Mouse (Mus musculus): ENCODE measurements around the gene Asap3. TPM values are rescaled to one million over a fixed set of nuclear protein-coding genes. Genes with fewer than 3 reads are reported as not detected.
A peak's percentile ranks its signal among the peaks of the same experiment; 100 is the strongest.

The Asap3 gene
- polyA plus RNA-seq, 1 experiment from 2014 or later = 4.8 TPM

DNA sequence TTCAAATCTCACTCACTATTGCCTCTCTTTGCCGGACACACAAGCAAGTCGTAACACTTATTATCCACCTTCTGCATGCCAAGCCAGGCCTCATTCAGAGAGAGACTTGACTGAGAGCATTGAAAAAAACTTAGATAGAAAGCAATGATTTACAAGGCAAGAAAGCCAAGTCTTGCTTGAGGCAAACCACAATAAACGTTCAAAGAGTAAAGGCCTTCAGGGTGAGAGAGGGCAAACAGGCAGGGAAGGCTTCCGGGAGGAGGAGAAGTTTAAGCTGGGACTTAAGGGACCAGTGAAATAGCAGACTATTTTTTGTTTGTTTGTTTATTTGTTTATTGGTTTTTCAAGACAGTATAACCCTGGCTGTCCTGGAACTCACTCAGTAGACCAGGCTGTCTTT is 35.8 kb upstream of the Asap3 start:
- H3K4me1 ChIP-seq (ENCODE audit: insufficient read depth) = peaks cover 25% of the 10 kb centered on the region
- TF ChIP-seq EP300 (IDR thresholded peaks at IDR 0.05; ENCODE audit: low read depth) (no peak), CTCF (IDR thresholded peaks at IDR 0.05; ENCODE audit: low read depth) (no peak)
- H3K9me3 ChIP-seq (ENCODE audit: low read length) = no peaks in the 10 kb centered on the region
- no peak overlapping the region for H3K9ac ChIP-seq (replicated peaks)
- 78% methylated on average over 4 of the region's 4 CpGs for WGBS (ENCODE audit: insufficient replicate concordance)
- no peaks in the 10 kb centered on the region for H3K27me3 ChIP-seq (ENCODE audit: insufficient read depth, low read length)
- H3K27ac ChIP-seq (ENCODE audit: low read depth) = no peak overlapping the region
- H3K4me3 ChIP-seq (ENCODE audit: low read depth, low read length) = no peak overlapping the region
- peaks cover 8% of the 10 kb centered on the region for H3K36me3 ChIP-seq (replicated peaks; ENCODE audit: insufficient read depth, low read length)
- no peak for ATAC-seq
- DNase-seq = no peak
- no peak overlapping the region for H3K4me2 ChIP-seq (ENCODE audit: low read depth, low read length)

DNA sequence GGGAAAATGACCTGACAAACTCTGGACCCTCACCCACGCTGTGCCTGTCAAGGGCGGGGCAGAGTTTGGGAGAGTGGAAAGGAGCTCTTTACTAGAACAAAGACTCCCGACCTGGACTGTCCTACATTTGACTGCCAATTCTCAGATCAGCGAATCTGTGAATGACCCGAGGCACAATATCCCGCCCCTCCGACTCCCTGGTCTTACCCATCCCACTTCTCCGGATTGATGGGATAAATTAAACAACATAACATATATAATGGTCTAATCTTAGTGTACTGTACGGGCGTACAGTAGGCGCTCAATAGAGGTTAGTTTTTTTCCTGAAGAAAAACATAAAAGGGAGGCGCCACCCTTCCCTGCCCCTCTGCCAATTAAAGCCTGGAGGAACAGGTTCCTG is 34.7 kb upstream of the Asap3 start:
- no peak for DNase-seq

DNA sequence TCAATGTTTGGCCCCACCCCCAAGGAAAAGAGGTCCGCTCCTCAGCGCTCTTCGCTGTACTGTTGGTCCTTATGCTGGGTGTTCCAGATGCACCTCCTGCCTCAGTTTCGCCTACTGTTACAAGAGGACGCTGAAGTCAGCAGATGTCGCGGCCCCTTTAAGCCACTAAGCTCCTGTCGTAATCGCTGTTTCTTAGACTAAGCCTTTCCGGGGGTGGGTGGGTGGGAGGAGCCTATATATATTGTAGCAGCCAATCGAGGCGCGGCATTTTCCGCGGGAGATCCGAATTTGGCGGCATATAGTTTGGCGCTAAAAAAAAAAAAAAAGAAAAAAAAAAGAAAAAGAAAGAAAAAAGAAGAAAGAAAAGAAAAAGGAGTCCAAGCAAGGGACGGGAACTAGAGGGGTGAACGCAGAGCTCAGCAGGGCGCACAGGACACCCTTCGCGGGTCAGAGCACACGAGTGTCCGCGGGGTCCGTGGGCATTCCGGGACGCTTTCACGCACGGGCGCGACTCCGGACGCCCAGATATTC is 34.1 kb upstream of the Asap3 start, which contains the start of gene E2f2:
E2f2 (plus strand) TSS at position 384 of the 531 bp plus-strand sequence.
- TF ChIP-seq CTCF (IDR thresholded peaks at IDR 0.05; ENCODE audit: low read depth) = no peak
- TF ChIP-seq EP300 (IDR thresholded peaks at IDR 0.05; ENCODE audit: low read depth) = no peak
- WGBS (ENCODE audit: insufficient replicate concordance) = 2% methylated on average over 35 of the region's 35 CpGs
- peaks cover 9% of the 10 kb centered on the region for H3K36me3 ChIP-seq (replicated peaks; ENCODE audit: insufficient read depth, low read length)
- DNase-seq (peak; percentile 86), ATAC-seq (peak; percentile 37)
- H3K9me3 ChIP-seq (ENCODE audit: low read length) = no peaks in the 10 kb centered on the region
- peak within 1 kb of the TSS; percentile 96 for H3K9ac ChIP-seq (replicated peaks)
- H3K27me3 ChIP-seq (ENCODE audit: insufficient read depth, low read length) = no peaks in the 10 kb centered on the region
- H3K27ac ChIP-seq (ENCODE audit: low read depth) = peak within 1 kb of the TSS; percentile 98
- H3K4me1 ChIP-seq (ENCODE audit: insufficient read depth) = peaks cover 42% of the 10 kb centered on the region
- peak within 1 kb of the TSS; percentile 79 for H3K4me3 ChIP-seq (ENCODE audit: low read depth, low read length)
- H3K4me2 ChIP-seq (ENCODE audit: low read depth, low read length) = peak within 1 kb of the TSS; percentile 90

More for the DNA sequence above, 34.7 kb upstream of the Asap3 start:
- ATAC-seq = no peak
- WGBS (ENCODE audit: insufficient replicate concordance) = 36% methylated on average over 12 of the region's 12 CpGs
- no peaks in the 10 kb centered on the region for H3K27me3 ChIP-seq (ENCODE audit: insufficient read depth, low read length)
- H3K36me3 ChIP-seq (replicated peaks; ENCODE audit: insufficient read depth, low read length) = peaks cover 9% of the 10 kb centered on the region
- H3K4me2 ChIP-seq (ENCODE audit: low read depth, low read length) = peak overlapping the region; percentile 90
- H3K4me1 ChIP-seq (ENCODE audit: insufficient read depth) = peaks cover 36% of the 10 kb centered on the region
- peak overlapping the region; percentile 79 for H3K4me3 ChIP-seq (ENCODE audit: low read depth, low read length)
- TF ChIP-seq EP300 (IDR thresholded peaks at IDR 0.05; ENCODE audit: low read depth) (no peak), CTCF (IDR thresholded peaks at IDR 0.05; ENCODE audit: low read depth) (no peak)
- no peaks in the 10 kb centered on the region for H3K9me3 ChIP-seq (ENCODE audit: low read length)
- H3K27ac ChIP-seq (ENCODE audit: low read depth) = peak overlapping the region; percentile 98
- peak overlapping the region; percentile 96 for H3K9ac ChIP-seq (replicated peaks)

DNA sequence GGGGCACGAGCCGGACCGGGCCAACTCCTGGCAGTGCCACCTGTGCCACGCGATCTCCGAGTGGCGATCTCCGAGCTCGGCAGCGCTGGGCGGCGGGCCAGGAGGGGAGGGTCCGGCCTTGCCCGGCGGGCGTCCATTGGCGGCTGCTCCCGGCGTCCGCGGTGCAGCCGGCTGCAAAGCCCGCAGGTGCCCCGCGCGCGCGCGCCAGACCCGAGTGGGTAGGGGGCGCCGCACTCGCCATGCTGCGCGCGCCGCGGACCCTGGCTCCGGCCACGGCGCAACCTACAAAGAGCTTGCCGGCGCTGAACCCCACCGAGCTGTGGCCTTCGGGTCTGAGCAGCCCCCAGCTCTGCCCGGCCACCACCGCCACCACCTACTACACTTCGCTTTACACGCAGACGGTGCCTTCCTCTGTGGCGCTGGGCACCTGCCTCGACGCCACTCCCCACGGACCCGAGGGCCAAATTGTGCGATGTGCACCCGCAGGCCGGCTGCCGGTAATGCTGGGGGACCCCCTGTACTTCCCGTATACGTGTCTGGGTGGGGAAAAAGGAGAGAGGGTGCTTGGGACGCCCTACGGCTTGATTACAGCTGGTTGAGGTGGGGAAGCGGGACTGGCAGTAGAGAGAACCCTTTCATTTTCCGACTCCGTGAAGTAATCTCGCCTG is 33.5 kb upstream of the Asap3 start:
- Histone ChIP-seq H3K9ac (replicated peaks) (peak overlapping the region; percentile 96), H3K36me3 (replicated peaks; ENCODE audit: insufficient read depth, low read length) (peaks cover 9% of the 10 kb centered on the region), H3K4me2 (ENCODE audit: low read depth, low read length) (peak overlapping the region; percentile 90), H3K4me1 (ENCODE audit: insufficient read depth) (peaks cover 48% of the 10 kb centered on the region), H3K4me3 (ENCODE audit: low read depth, low read length) (peak overlapping the region; percentile 79), H3K9me3 (ENCODE audit: low read length) (no peaks in the 10 kb centered on the region), H3K27ac (ENCODE audit: low read depth) (peak overlapping the region; percentile 98), H3K27me3 (ENCODE audit: insufficient read depth, low read length) (no peaks in the 10 kb centered on the region)
- DNase-seq = peak; percentile 84
- TF ChIP-seq EP300 (IDR thresholded peaks at IDR 0.05; ENCODE audit: low read depth) = no peak
- no peak for TF ChIP-seq CTCF (IDR thresholded peaks at IDR 0.05; ENCODE audit: low read depth)
- WGBS (ENCODE audit: insufficient replicate concordance) = under 1% methylated on average over 43 of the region's 67 CpGs
- peak; percentile 12 for ATAC-seq

DNA sequence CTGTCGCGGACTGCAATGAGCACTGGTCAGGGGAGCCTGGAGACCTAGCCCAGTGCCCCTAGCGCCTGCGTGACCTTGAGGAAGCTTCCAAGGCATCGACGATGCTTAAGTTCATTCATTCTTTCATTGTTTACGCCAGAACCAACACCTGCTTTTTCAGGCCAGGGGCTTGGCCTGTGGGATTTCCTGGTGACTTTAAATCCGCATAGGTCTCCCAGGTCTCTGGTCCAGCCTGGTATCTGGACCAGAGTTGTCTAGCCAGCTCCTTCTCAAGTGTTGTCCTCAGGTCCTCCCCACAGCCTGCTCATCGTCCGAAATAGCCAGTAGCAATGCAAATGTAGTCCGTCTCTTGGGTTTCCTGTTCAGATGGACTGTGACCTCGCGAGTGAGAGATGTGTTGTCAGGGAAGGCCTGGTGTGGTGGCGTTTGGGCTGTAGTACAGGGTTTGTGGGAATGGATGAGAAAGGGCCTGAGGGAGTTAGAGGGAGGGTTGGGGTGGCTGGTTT is 32.9 kb upstream of the Asap3 start:
- WGBS (ENCODE audit: insufficient replicate concordance) = under 1% methylated on average over 14 of the region's 14 CpGs
- Histone ChIP-seq H3K27ac (ENCODE audit: low read depth) (peak overlapping the region; percentile 98), H3K4me2 (ENCODE audit: low read depth, low read length) (peak overlapping the region; percentile 90)

More for the DNA sequence above, 32.9 kb upstream of the Asap3 start:
- TF ChIP-seq CTCF (IDR thresholded peaks at IDR 0.05; ENCODE audit: low read depth) = no peak
- TF ChIP-seq EP300 (IDR thresholded peaks at IDR 0.05; ENCODE audit: low read depth) = no peak
- Histone ChIP-seq H3K9me3 (ENCODE audit: low read length) (no peaks in the 10 kb centered on the region), H3K27me3 (ENCODE audit: insufficient read depth, low read length) (no peaks in the 10 kb centered on the region), H3K4me1 (ENCODE audit: insufficient read depth) (peaks cover 54% of the 10 kb centered on the region), H3K36me3 (replicated peaks; ENCODE audit: insufficient read depth, low read length) (peaks cover 9% of the 10 kb centered on the region), H3K9ac (replicated peaks) (peak overlapping the region; percentile 96), H3K4me3 (ENCODE audit: low read depth, low read length) (peak overlapping the region; percentile 79)
- ATAC-seq (no peak), DNase-seq (peak; percentile 60)

All from liver, postnatal 0 days (tissue).